Mouse (Mus musculus) Muller cell, postnatal 12 days (primary cell): Measurements from ENCODE around the gene Xk.
"Not testable (repeated sequence)": the region's sequence is repeated elsewhere in the genome, so short reads cannot be mapped to it uniquely, and the experiment has no call there.

ENCODE experiments used
- DNase-seq: peaks from one replicate; pipeline ENCODE4 v3.0.0-alpha.2; 2015; ENCODE audit errors: inconsistent ontology term

Xk gene

DNA sequence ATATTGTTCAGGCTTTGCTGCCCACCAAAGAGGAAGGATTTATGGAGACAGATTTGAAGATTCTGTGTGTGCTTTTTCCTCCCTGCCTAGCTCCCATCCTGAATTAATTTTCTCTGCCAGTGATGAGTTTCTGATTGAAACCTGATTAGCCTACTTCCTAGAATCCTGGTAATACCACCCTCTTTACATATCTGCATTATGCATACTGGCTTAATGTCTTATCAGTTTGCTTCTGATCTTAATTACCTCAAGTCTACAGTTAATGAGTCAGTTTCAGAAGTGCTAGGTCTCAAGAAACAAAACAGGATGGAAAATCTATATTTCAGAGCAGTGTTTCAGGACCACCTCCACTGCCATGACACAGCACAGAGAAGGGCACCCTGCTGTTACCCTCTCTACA, 43.9 kb downstream of the Xk start:
- DNase-seq = not testable (repeated sequence)

DNA sequence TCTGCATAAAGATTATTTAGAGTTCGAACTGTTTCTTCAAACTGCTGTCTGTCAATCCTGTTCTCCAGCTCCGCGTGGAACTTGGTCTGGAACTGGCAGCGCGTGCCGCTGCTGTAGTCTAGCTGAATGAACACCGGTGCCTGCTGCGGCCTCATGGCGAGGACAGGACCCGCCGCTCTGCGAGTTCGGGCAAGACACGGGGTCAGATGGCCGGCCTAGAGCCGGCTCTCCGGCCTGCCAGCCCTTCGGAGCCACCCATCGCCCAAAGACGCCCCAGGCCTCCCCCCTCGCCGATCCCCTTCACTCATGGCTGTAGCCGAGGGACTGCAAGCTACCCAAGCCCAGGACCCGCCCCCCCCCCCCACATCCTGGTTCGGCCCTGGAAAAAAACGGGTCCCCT, 55.4 kb downstream of the Xk start:
- DNase-seq = not testable (repeated sequence)

DNA sequence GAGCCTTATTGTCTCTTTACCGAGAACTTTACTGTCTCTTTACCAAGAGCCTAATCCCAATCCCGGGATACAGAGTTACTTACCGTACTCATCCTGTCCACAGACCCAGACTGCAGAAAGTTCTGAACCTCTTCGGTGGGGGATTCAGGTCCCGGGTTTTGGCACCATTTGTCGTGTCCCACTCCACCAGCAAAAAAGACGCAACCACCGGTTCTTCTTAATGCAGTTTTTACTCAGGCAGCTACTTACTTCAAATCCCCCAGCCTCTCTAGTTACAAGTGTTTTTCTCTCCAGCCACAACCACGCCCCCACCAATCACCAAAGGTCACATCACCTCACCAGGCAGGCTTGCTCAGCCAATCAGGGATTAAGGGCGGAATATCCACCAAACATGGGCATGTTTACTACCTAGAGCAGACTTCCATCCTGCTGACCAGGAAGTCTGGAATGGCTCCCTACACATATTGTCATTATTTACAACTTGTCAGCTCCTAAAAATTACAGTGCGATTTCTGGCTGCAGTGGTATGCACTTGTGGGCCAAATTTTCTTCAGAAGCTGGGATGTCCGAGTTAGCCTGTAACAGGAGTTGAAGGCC, 59.9 kb downstream of the Xk start:
- not testable (repeated sequence) for DNase-seq

DNA sequence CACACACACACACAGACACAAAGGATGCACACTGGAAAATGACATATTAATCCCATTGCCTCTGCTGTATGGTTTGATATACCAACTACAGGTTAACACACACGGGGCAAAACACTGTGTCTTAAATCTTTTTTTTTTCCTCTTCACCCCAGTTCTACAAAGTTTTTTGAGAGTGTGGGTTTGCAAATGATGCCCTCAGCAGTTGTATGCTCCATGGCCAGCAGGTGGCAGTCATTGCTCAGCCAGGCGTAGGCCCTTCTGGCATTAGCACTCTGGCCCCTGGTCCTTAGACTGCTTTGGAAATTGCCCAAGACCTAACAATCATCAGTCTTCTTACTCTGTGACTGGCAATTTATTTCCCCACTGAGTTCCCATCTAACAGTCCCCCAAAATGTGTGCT, 60.5 kb downstream of the Xk start:
- not testable (repeated sequence) for DNase-seq

DNA sequence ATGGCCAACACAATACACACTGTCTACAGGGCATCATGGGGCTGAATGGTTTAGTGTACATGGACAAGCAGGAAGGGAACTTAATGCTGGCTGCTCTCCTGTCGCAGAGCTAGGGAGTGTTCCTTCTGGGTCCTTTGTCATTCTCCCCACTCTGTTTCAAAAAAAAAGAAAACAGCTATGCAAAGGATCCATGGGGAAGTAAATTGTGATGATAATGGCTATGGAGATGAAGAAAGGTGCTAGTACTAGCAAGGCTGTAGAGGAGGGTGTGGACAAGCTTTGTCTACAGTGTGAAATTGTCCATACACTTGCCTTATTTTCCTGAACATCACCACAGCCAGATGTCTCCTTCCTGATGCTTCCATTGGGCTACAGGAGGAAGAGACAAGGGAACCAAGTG, 62.4 kb downstream of the Xk start:
- DNase-seq = not testable (repeated sequence)

DNA sequence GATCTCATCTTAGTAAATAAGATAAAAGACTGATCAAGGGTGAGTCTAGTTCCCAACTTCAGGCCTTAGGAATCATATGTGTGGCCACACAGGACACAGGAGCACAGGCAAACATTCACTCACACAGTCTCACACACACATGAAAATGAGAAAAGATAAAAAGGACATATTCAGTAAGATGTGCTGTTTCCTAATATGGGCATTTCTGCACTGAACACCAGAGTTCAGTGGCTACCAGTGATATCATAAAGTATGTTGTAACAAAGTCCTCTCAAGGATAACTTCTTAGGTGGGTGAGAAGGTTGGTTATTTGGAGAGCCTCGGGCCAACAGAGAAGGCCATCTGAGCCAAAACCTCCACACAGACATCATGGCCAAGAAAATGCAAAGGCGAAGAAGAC, 77.8 kb downstream of the Xk start, which contains the start of gene H2al1k:
H2al1k (plus strand) TSS at position 301 of the 400 bp plus-strand sequence.
- DNase-seq = not testable (repeated sequence)
